Mouse (Mus musculus): Measurements from ENCODE around the gene Alb.

Gene Alb

GRCm38 (mm10) chr5:90460619-90461018 lies at the start of gene Alb:
Gene Alb, plus strand, starts transcription at chr5:90460897.
- no peak for DNase-seq (ENCODE audit: low spot score in 2 of 2)

- DNase-seq (ENCODE audit: low spot score in 2 of 2) = no peak
These were observed 46.4 kb upstream of the Alb start for GRCm38 (mm10) chr5:90414142-90414924.

- peak in 1 of 2 experiments; percentile 26 for DNase-seq (ENCODE audit: low spot score in 2 of 2)
These were observed 45.8 kb upstream of the Alb start for GRCm38 (mm10) chr5:90414925-90415295.

- DNase-seq (ENCODE audit: low spot score in 2 of 2) = no peak
These were observed 36.1 kb upstream of the Alb start for GRCm38 (mm10) chr5:90424625-90425024.

- no peak for DNase-seq (ENCODE audit: low spot score in 2 of 2)
These were observed 35.5 kb upstream of the Alb start for GRCm38 (mm10) chr5:90425191-90425590.

- DNase-seq (ENCODE audit: low spot score in 2 of 2) = no peak
These were observed 29.6 kb upstream of the Alb start for GRCm38 (mm10) chr5:90431053-90431452.

- no peak for DNase-seq (ENCODE audit: low spot score in 2 of 2)
These were observed 21.5 kb upstream of the Alb start for GRCm38 (mm10) chr5:90439157-90439556.

GRCm38 (mm10) chr5:90447577-90447976 lies 13.1 kb upstream of the Alb start:
- no peak for DNase-seq (ENCODE audit: low spot score in 2 of 2)

- DNase-seq (ENCODE audit: low spot score in 2 of 2) = no peak
These were observed 10.7 kb upstream of the Alb start for GRCm38 (mm10) chr5:90449961-90450360.

- peak in 1 of 2 experiments; percentile 20 for DNase-seq (ENCODE audit: low spot score in 2 of 2)
These were observed 8.0 kb upstream of the Alb start for GRCm38 (mm10) chr5:90452711-90453110.

- no peak for DNase-seq (ENCODE audit: low spot score in 2 of 2)
These were observed 3.5 kb upstream of the Alb start for GRCm38 (mm10) chr5:90457241-90457640.

GRCm38 (mm10) chr5:90458727-90459126 lies 2.0 kb upstream of the Alb start:
- no peak for DNase-seq (ENCODE audit: low spot score in 2 of 2)

- DNase-seq (ENCODE audit: low spot score in 2 of 2) = no peak
These were observed 6.1 kb downstream of the Alb start for GRCm38 (mm10) chr5:90466806-90467205.

- DNase-seq (ENCODE audit: low spot score in 2 of 2) = no peak
These were observed 6.5 kb downstream of the Alb start for GRCm38 (mm10) chr5:90467245-90467644.

GRCm38 (mm10) chr5:90470836-90471235 lies 10.1 kb downstream of the Alb start:
- no peak for DNase-seq (ENCODE audit: low spot score in 2 of 2)

- DNase-seq (ENCODE audit: low spot score in 2 of 2) = no peak
These were observed 13.2 kb downstream of the Alb start for GRCm38 (mm10) chr5:90473902-90474301.

- no peak for DNase-seq (ENCODE audit: low spot score in 2 of 2)
These were observed 13.7 kb downstream of the Alb start for GRCm38 (mm10) chr5:90474369-90474768.

- no peak for DNase-seq (ENCODE audit: low spot score in 2 of 2)
These were observed 16.0 kb downstream of the Alb start for GRCm38 (mm10) chr5:90476741-90477140.

- DNase-seq (ENCODE audit: low spot score in 2 of 2) = no peak
These were observed 16.8 kb downstream of the Alb start for GRCm38 (mm10) chr5:90477308-90478140.

GRCm38 (mm10) chr5:90478886-90479285 lies 18.2 kb downstream of the Alb start:
- no peak for DNase-seq (ENCODE audit: low spot score in 2 of 2)

- DNase-seq (ENCODE audit: low spot score in 2 of 2) = no peak
These were observed 24.9 kb downstream of the Alb start for GRCm38 (mm10) chr5:90485597-90485996.

- no peak for DNase-seq (ENCODE audit: low spot score in 2 of 2)
These were observed 27.6 kb downstream of the Alb start for GRCm38 (mm10) chr5:90488323-90488722.

GRCm38 (mm10) chr5:90490518-90490917 lies 29.8 kb downstream of the Alb start, which contains the start of gene Afp:
Gene Afp, plus strand, starts transcription at chr5:90490737.
- no peak for DNase-seq (ENCODE audit: low spot score in 2 of 2)

Measured in right cerebral cortex, postnatal 10 days (tissue).